Mouse (Mus musculus): Measurements from ENCODE around the gene March1.

- no peak for TF ChIP-seq POU5F1 (IDR thresholded peaks at IDR 0.05; ENCODE audit: borderline replicate concordance, low read length)
- no peak for TF ChIP-seq CTCF (conservative IDR thresholded peaks at IDR 0.05; ENCODE audit: low read length)
These were observed 28.2 kb downstream of the March1 start for GRCm38 (mm10) chr8:65645945-65646344.

Data from E14TG2a.4 (cell line).